Comparison of ENCODE assay signal across 9 mouse cellular contexts in the genomic region with DNA sequence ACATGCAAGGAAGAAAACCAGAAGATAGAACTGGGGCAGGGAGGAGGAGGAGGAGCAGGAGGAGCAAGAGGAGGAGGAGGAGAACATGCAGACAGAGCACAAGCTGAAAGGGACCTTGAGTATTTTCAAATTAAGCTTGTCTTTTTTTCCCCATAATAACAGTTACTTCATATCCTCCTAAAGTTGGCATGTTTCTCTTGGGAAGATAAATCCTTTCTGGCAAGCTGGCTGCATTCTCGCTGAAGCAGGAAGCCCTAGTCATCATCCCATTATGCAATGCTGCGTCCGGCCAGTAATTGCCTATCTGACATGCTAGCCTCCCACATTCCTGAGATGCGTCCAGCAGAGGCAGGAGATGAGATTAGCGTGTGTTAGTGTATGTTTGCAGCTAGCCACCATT.
DNase-seq lines count a peak whose midpoint lies in the region; ATAC-seq lines count a peak whose summit lies in the region.
"Had no signal": no experiment of that assay in that cellular context is flagged by ENCODE, and none has a peak within 500 bp of the region (broad histone marks: within the 10 kb centered on the region; RNA-seq: fewer than 3 reads in every experiment).

No protein-coding gene starts in this region.

- 0 out of 2 replicates have a peak, but pooled peaks have one; percentile 21 for ATAC-seq in neural tube, embryonic 14.5 days (ENCODE audit: low read depth)
- ATAC-seq in embryonic facial prominence, embryonic 14.5 days (ENCODE audit: low read depth), result peak; percentile 41; the same call in 1 of the 2 replicates
- peak; percentile 92 for ATAC-seq in heart, embryonic 16.5 days (replicated peaks; ENCODE audit: extremely low read depth, insufficient read depth, low FRiP score)

- no peaks in the 10 kb centered on the region for H3K27me3 ChIP-seq in neural tube, embryonic 14.5 days (ENCODE audit: control insufficient read depth, insufficient read depth, low read length)
- no peaks in the 10 kb centered on the region for H3K27me3 ChIP-seq in embryonic facial prominence, embryonic 14.5 days (replicated peaks; ENCODE audit: control insufficient read depth, insufficient read depth, low read length)
- H3K27me3 ChIP-seq in heart, embryonic 16.5 days (ENCODE audit: control insufficient read depth, insufficient read depth, low read length), result no peaks in the 10 kb centered on the region
- H3K27me3 ChIP-seq: liver, embryonic 15.5 days had no signal

- no peak overlapping the region for H3K4me2 ChIP-seq in neural tube, embryonic 14.5 days (ENCODE audit: low read depth, low read length)
- H3K4me2 ChIP-seq in embryonic facial prominence, embryonic 14.5 days (ENCODE audit: low read depth, low read length), result no peak overlapping the region
- peak overlapping the region; percentile 34; the same call in 1 of the 2 replicates for H3K4me2 ChIP-seq in heart, embryonic 16.5 days (ENCODE audit: low read depth, low read length)
- H3K4me2 ChIP-seq: liver, embryonic 15.5 days had no signal

- no peak overlapping the region for H3K9ac ChIP-seq in neural tube, embryonic 14.5 days (replicated peaks; ENCODE audit: low read depth, low read length)
- H3K9ac ChIP-seq in embryonic facial prominence, embryonic 14.5 days (ENCODE audit: low read depth, low read length), result no peak overlapping the region
- H3K9ac ChIP-seq in heart, embryonic 16.5 days (ENCODE audit: low read length), result no peak overlapping the region
- H3K9ac ChIP-seq: liver, embryonic 15.5 days had no signal

- 57% methylated on average over 5 of the region's 5 CpGs for WGBS in neural tube, embryonic 14.5 days
- 13% methylated on average over 5 of the region's 5 CpGs for WGBS in embryonic facial prominence, embryonic 14.5 days
- 13% methylated on average over 5 of the region's 5 CpGs for WGBS in heart, embryonic 16.5 days

- no peaks in the 10 kb centered on the region for H3K36me3 ChIP-seq in neural tube, embryonic 14.5 days (ENCODE audit: control insufficient read depth, insufficient read depth, low read length)
- H3K36me3 ChIP-seq in embryonic facial prominence, embryonic 14.5 days (ENCODE audit: control insufficient read depth, insufficient read depth, low read length), result no peaks in the 10 kb centered on the region
- H3K36me3 ChIP-seq in heart, embryonic 16.5 days (ENCODE audit: control insufficient read depth, insufficient read depth), result no peaks in the 10 kb centered on the region
- H3K36me3 ChIP-seq: liver, embryonic 15.5 days had no signal

- H3K27ac ChIP-seq in neural tube, embryonic 14.5 days (ENCODE audit: low read depth, low read length), result no peak overlapping the region
- no peak overlapping the region; the same call in 1 of the 2 replicates for H3K27ac ChIP-seq in embryonic facial prominence, embryonic 14.5 days (replicated peaks; ENCODE audit: low read depth, low read length)
- peak overlapping the region; percentile 75 for H3K27ac ChIP-seq in heart, embryonic 16.5 days (ENCODE audit: low read length)
- H3K27ac ChIP-seq: liver, embryonic 15.5 days had no signal

- no peaks in the 10 kb centered on the region for H3K4me1 ChIP-seq in neural tube, embryonic 14.5 days (ENCODE audit: control insufficient read depth, insufficient read depth, low read length)
- H3K4me1 ChIP-seq in embryonic facial prominence, embryonic 14.5 days (ENCODE audit: control insufficient read depth, insufficient read depth, low read length), result 0 out of 2 replicates have a peak, but pooled peaks cover 1% of the 10 kb centered on the region
- peaks cover 12% of the 10 kb centered on the region for H3K4me1 ChIP-seq in heart, embryonic 16.5 days (ENCODE audit: control insufficient read depth, insufficient read depth, low read length)
- H3K4me1 ChIP-seq: liver, embryonic 15.5 days had no signal

- no peaks in the 10 kb centered on the region for H3K9me3 ChIP-seq in neural tube, embryonic 14.5 days (ENCODE audit: control insufficient read depth, low read length)
- no peaks in the 10 kb centered on the region for H3K9me3 ChIP-seq in embryonic facial prominence, embryonic 14.5 days (ENCODE audit: control insufficient read depth, low read length)
- H3K9me3 ChIP-seq in heart, embryonic 16.5 days (replicated peaks; ENCODE audit: control insufficient read depth, low read length), result no peaks in the 10 kb centered on the region
- H3K9me3 ChIP-seq: liver, embryonic 15.5 days had no signal

- no peak overlapping the region for H3K4me3 ChIP-seq in neural tube, embryonic 14.5 days (ENCODE audit: low read depth, low read length)
- H3K4me3 ChIP-seq in embryonic facial prominence, embryonic 14.5 days (ENCODE audit: low read depth, low read length), result no peak overlapping the region
- H3K4me3 ChIP-seq in heart, embryonic 16.5 days (ENCODE audit: low read length), result no peak overlapping the region
- H3K4me3 ChIP-seq: liver, embryonic 15.5 days had no signal

- no peak for DNase-seq in neural tube, embryonic 10.5 days (ENCODE audit: extremely low spot score, low spot score)
- DNase-seq in embryonic facial prominence, embryonic 14.5 days (ENCODE audit: low spot score), result peak; percentile 90
- DNase-seq in left cerebral cortex, adult 18-20 months (ENCODE audit: low spot score in 2 of 2), result peak; percentile 25 to 51
- peak; percentile 69 for DNase-seq in retina, postnatal 1 day
- DNase-seq in thymus, postnatal 0 days (ENCODE audit: low spot score), result no peak
- no peak for DNase-seq in cerebellum, adult 9-10 months

Comparison
In these comparisons a context has a peak if more than half of its experiments do, and no peak if none do; other contexts are left out.
1. ATAC-seq: peak in every context shown above with its lines; median percentile 92 in heart, embryonic 16.5 days; 41 in embryonic facial prominence, embryonic 14.5 days; 21 in neural tube, embryonic 14.5 days.
2. DNase-seq: peak in embryonic facial prominence, embryonic 14.5 days (single experiment), left cerebral cortex, adult 18-20 months (2 of 2) and retina, postnatal 1 day (single experiment); none in neural tube, embryonic 10.5 days (single experiment), thymus, postnatal 0 days (single experiment) and cerebellum, adult 9-10 months (single experiment).